Mouse (Mus musculus) embryo, embryonic 9.5 days (tissue): ENCODE results near the gene Phox2a.

Experiments used
- DNase-seq: peaks from one replicate; pipeline ENCODE4 v3.0.0-alpha.2; 2017; ENCODE audit errors: extremely low spot score

Phox2a gene

GRCm38 (mm10) chr7:101817861-101818401 lies at the start of gene Phox2a:
TSS of gene Phox2a (plus strand) at chr7:101818313.
- no peak for DNase-seq

- DNase-seq, result no peak
These were observed 48.1 kb upstream of the Phox2a start for GRCm38 (mm10) chr7:101770051-101770450.

DNA sequence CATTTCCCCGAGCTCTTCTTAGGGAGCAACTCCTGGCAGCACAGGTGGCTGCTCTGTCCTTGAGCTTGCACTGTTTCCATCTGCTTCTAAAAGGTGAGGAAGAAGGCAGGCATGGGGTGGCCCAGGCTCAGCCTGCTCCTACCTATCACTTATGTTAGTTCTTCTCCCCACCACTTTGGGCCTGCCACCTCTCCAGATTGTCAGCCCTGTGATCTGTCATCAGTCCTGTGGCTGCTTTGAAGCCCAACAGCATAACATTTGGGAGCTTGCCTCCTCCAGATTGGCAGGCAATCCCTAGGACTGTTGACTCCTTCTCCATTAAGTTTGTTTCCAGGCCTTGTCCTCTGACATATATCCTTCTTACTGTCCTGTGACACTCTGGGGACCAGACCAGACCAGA lies 46.5 kb upstream of the Phox2a start:
- DNase-seq, result no peak

DNA sequence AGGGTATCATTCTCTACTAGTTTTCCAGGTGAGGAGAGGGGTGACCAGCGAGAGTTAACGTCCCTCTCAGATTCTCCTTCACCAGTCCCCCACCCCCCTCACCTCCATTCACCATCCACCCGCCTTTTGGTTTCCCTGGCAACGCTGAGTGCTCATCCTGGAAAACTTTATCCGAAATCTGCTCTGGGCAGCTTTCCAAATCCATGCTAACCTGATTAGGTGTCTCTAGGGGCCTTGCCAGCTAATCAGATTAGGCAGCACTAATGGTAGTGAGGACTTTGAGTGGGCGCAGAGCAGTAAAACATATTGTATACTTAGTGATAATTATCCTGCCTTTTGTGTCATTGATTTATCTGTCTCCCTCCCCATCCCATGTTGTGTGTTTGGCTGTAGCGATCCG lies 45.4 kb upstream of the Phox2a start:
- no peak for DNase-seq

GRCm38 (mm10) chr7:101777053-101777452 lies 41.1 kb upstream of the Phox2a start:
- no peak for DNase-seq

- peak; percentile 41 for DNase-seq
These were observed 2.4 kb downstream of the Phox2a start for GRCm38 (mm10) chr7:101820295-101821030.

GRCm38 (mm10) chr7:101821571-101822501 lies 3.7 kb downstream of the Phox2a start:
- peak; percentile 88 for DNase-seq

- DNase-seq, result peak; percentile 58
These were observed 5.0 kb downstream of the Phox2a start for GRCm38 (mm10) chr7:101822836-101823757.

DNA sequence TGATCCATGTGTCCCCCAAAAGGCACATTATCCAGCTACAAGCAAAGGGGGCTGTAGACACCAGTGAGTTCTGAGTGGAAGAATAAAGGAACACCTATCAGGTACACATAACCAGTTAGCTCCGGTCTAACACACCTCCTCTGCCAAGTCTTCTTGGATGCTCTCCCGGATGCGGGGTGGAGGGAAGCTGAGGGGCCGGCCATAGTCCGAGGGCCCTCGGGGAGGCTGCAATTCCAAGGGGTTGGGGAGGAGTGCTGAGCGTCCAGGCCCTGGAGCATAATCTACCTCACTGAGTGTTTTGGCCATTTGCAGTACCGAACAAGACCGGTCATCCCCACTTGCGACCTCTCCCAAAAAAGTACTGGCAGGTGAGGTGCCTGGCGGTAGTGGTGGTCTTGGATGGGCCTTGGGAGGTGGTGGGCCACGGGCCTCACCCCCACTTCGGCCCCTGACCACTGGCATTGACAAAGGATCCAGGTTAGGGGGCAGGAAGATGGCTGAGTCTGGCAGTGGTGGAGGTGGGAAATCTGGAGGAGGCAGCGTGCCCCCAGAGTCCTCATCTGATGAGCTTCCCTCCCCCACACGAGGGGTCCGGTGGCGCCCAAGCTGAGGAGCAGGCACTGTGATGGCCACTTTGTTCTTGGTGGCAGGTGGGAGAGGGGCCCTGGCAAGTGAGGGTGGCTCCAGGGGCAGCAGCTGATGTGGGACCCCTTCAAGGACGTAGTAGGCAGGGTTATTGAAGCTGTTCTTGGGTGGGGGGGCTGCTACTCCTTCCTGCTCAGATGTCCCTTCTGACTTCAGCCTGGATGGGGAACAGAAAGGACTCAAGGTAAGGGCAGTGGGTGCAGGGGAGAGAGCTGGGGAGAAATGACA lies 5.9 kb downstream of the Phox2a start:
- no peak for DNase-seq

- DNase-seq, result no peak
These were observed 12.3 kb downstream of the Phox2a start for GRCm38 (mm10) chr7:101830373-101830772.

DNA sequence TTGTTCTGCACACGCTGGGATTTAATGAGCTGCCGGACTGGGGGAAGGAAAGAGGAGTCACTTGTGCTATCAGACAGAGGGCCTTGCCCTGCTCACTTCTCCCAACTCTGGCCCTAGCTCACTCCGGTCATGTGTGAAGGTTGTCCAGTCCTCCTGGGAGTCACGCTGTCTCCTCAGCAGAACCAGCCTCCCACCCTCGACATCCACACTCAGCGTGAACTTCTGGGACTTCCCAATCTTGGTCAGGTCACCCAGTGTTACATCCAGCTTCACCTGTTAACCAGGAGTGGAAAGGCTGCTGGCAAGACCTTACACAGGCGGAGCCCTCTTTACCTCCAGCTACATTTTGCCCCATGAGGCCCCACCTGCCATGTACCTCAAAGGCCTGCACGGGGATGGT lies 13.3 kb downstream of the Phox2a start:
- DNase-seq, result no peak

GRCm38 (mm10) chr7:101832372-101832771 lies 14.3 kb downstream of the Phox2a start:
- DNase-seq, result no peak

DNA sequence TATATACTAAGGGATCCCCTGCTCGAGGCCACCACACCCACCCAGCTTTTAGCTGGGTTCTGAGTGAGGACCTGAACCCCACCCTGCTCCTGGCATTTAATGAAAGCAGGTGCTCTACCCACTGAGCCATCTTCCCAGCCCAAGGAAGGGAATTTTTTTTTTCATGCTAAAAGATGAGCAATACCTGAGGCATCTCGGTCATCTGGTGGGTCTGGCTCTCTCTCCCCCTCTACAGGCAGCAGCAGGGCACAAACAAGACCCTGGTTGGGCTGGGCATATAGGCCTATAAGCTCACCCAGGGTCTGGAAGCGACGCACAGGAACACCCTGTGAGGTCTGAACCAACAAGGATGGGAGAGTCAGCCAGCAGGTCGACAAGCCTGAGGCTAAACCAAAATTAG lies 15.2 kb downstream of the Phox2a start:
- DNase-seq, result no peak

DNA sequence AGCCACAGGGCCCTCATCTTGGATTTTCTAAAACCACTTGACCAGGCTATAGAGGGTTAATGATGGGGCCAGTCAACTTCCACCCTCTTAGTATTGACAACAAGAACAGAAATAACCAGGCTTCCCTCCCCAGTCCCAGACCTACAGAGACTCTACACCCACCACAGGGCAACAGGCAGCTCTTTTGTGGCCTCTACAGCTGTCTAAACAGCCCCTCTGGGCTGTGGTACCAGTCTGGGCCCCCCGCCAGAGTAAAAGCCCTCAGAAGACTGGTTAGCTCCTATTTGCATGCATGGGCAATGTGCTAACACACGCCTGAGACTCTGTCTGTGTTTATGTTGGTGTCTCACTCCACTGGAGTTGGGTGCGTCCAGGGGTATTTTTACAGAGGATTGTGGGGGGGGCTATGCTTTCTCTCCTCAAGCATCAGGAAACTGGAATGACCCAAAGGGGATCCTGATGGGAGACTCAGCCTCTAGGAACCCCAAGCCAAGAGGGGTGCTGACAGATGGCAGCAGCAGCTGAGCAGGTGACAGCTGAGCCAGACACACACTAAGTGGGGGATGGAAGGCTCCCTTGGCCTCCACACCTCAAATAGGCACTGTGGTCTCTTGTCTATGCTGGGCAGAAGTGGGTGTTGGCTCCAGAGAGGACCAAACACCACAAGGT lies 15.9 kb downstream of the Phox2a start:
- no peak for DNase-seq

GRCm38 (mm10) chr7:101834903-101835302 lies 16.8 kb downstream of the Phox2a start:
- DNase-seq, result no peak

- no peak for DNase-seq
These were observed 17.5 kb downstream of the Phox2a start for GRCm38 (mm10) chr7:101835457-101836109.

- peak; percentile 84 for DNase-seq
These were observed 18.4 kb downstream of the Phox2a start for GRCm38 (mm10) chr7:101836271-101837153.

- DNase-seq, result no peak
These were observed 19.1 kb downstream of the Phox2a start for GRCm38 (mm10) chr7:101837154-101837605.
